Mouse (Mus musculus) myocyte (in vitro differentiated cells): ENCODE data around the gene Per1.

ENCODE experiments used
- CEBPB ChIP-seq: IDR thresholded peaks from 2 replicates; pipeline ENCODE4 v1.6.1; 2011; ENCODE audit warnings: mild to moderate bottlenecking, moderate library complexity; ENCODE audit not compliant: poor library complexity, insufficient read depth, severe bottlenecking
- E2F4 ChIP-seq: IDR thresholded peaks from one replicate; pipeline ENCODE4 v1.6.1; 2011; ENCODE audit warnings: mild to moderate bottlenecking, control low read depth, moderate library complexity; ENCODE audit not compliant: insufficient read depth
- MAX ChIP-seq: IDR thresholded peaks from one replicate; pipeline ENCODE4 v1.6.1; 2011; ENCODE audit warnings: low read depth, mild to moderate bottlenecking, control low read depth
- MYOD1 ChIP-seq, 3 experiments: IDR thresholded peaks; one replicate each; pipeline ENCODE4 v1.6.1; 2011; ENCODE audit warnings: control low read depth in 2 of 3, low read depth in 2 of 3, mild to moderate bottlenecking in 2 of 3, moderate library complexity in 1 of 3; ENCODE audit not compliant: insufficient read length in 2 of 3, control insufficient read depth in 1 of 3
- POLR2A ChIP-seq: IDR thresholded peaks from one replicate; pipeline ENCODE4 v1.6.1; 2011; ENCODE audit warnings: low read depth, mild to moderate bottlenecking, control low read depth, moderate library complexity; ENCODE audit not compliant: insufficient read length
- POLR2AphosphoS2 ChIP-seq: IDR thresholded peaks from one replicate; pipeline ENCODE4 v1.6.1; 2011; ENCODE audit warnings: low read depth, control low read depth; ENCODE audit not compliant: insufficient read length
- REST ChIP-seq: IDR thresholded peaks from one replicate; pipeline ENCODE4 v1.6.1; 2011; ENCODE audit warnings: mild to moderate bottlenecking, control low read depth, moderate library complexity; ENCODE audit not compliant: insufficient read depth, insufficient read length
- SRF ChIP-seq: IDR thresholded peaks from one replicate; pipeline ENCODE4 v1.6.1; 2011; ENCODE audit warnings: low read depth; ENCODE audit not compliant: control insufficient read depth, insufficient read length

DNA sequence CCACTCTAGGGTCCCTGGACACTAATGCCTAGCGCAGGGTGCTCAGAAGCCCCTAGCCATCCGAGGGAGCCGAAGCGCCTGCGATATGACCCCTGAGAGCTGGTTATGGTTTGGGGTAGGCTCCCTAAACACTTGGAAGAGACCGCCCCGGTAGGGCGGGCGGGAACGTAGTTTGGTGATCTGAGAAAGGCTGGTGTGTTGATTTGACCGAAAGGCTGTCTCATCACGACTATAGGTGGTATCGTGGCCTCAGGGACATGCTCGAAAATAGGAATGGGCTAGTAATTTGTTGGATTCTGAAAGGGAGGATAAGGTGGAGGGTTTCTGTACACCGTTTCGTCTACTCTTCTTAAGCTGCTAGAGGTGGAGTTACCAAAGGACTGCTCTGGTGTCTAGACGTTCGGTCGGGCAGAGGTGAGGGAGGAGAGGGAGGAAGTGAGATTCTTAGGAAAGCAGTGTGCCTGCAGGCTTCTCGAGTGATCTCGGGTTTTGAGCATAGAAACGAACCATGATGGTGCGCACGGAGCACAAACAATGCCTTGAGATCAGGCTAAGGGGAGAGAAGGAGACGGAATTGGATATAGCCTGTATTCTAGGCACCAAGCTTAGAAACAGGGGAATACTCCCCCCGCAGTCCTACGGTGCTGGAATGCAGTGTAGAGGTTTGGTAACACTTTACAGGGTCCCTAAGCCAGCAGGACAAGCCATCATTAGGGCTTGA lies 654 bp downstream of the Per1 start:
- TF ChIP-seq POLR2A: no peak
- TF ChIP-seq E2F4: no peak
- TF ChIP-seq CEBPB: no peak
- TF ChIP-seq SRF: no peak
- TF ChIP-seq MAX: no peak
- no peak for TF ChIP-seq POLR2AphosphoS2
- no peak for TF ChIP-seq MYOD1 (IDR thresholded peaks at IDR 0.05; ENCODE audit: control insufficient read depth in 1 of 3, insufficient read length in 2 of 3, low read depth in 2 of 3)
- TF ChIP-seq REST: no peak
